Mouse (Mus musculus) hindbrain, embryonic 16.5 days (tissue): Measurements from ENCODE around the gene Ddi1. TPM values are rescaled to one million over a fixed set of nuclear protein-coding genes. Genes with fewer than 3 reads are reported as not detected.
A peak's percentile ranks its signal among the peaks of the same experiment; 100 is the strongest.
"Not testable (repeated sequence)": the region's sequence is repeated elsewhere in the genome, so short reads cannot be mapped to it uniquely, and the experiment has no call there.

Experiments used
- ATAC-seq: fragments of 200-750 bp; cut with Nextera tagmentation; 2 replicates; pipeline ENCODE4 v1.8.0; 2017; ENCODE audit warnings: moderate TSS enrichment, moderate library complexity
- H3K27ac ChIP-seq: fragments of 300-500 bp; sonication (generic); 2 replicates; pipeline ENCODE4 v1.5.1; 2014; ENCODE audit warnings: low read depth, mild to moderate bottlenecking, control low read depth, low read length, moderate library complexity
- H3K27me3 ChIP-seq: fragments of 300-500 bp; sonication (generic); replicated peaks from 2 replicates; pipeline ENCODE4 v1.6.1; 2014; ENCODE audit warnings: low read length; ENCODE audit not compliant: control insufficient read depth, insufficient read depth
- H3K36me3 ChIP-seq: fragments of 300-500 bp; sonication (generic); 2 replicates; pipeline ENCODE4 v1.6.1; 2014; ENCODE audit warnings: mild to moderate bottlenecking, low read length, moderate library complexity, mixed read lengths; ENCODE audit not compliant: control insufficient read depth, insufficient read depth
- H3K4me1 ChIP-seq: fragments of 300-500 bp; sonication (generic); 2 replicates; pipeline ENCODE4 v1.6.1; 2014; ENCODE audit warnings: low read depth, low read length; ENCODE audit not compliant: control insufficient read depth, insufficient read depth
- H3K4me2 ChIP-seq: fragments of 300-500 bp; sonication (generic); 2 replicates; pipeline ENCODE4 v1.6.1; 2014; ENCODE audit warnings: mild to moderate bottlenecking, low read length, control low read depth, moderate library complexity
- H3K4me3 ChIP-seq: fragments of 300-500 bp; sonication (generic); 2 replicates; pipeline ENCODE4 v1.5.1; 2014; ENCODE audit warnings: mild to moderate bottlenecking, low read length, control low read depth, moderate library complexity
- H3K9ac ChIP-seq: fragments of 300-500 bp; sonication (generic); 2 replicates; pipeline ENCODE4 v1.6.1; 2014; ENCODE audit warnings: low read depth, mild to moderate bottlenecking, control low read depth, low read length, moderate library complexity
- H3K9me3 ChIP-seq: fragments of 300-500 bp; sonication (generic); 2 replicates; pipeline ENCODE4 v1.6.1; 2014; ENCODE audit warnings: mild to moderate bottlenecking, low read length, moderate library complexity; ENCODE audit not compliant: control insufficient read depth
- WGBS: fragments of 180-500 bp; shearing (Covaris S2); extraction: QIAGEN DNeasy Blood & Tissue Kit; methylation state at CpG from one replicate; pipeline ENCODE4 v1.1.7; 2014; 5-methylcytosine and 5-hydroxymethylcytosine counted together
- polyA plus RNA-seq: library from polyadenylated mRNA; unstranded; fragments of >200 nt; fragmentation: Nextera tagmentation; extraction: Ambion mirVana; gene quantifications from 2 replicates; pipeline ENCODE4 v1.2.1, GENCODE M21; 2015

Ddi1 gene
- polyA plus RNA-seq, 1 experiment from 2014 or later, result 0.03 TPM

DNA sequence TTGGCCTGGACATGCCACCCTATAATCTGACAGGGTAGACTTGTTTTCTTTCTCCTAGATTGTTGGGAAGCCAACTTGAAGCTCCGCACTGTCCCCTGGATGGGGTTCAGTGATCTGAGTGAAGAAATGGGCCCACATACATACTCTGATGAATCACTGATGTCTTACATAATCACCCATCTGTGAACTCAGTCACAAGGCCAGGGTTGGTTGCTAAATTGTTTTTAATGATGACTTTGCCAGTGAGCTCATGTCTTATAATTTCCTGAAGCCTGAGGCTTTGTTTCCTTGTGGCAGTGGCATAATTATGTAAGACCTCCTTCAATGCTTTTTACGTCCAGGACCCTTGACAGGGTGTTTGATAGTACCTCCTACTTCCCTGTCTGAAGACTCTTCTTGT is 4.8 kb downstream of the Ddi1 start:
- no peak for ATAC-seq
- Histone ChIP-seq H3K27ac (no peak overlapping the region), H3K27me3 (no peaks in the 10 kb centered on the region), H3K4me3 (no peak overlapping the region), H3K36me3 (no peaks in the 10 kb centered on the region), H3K9me3 (no peaks in the 10 kb centered on the region), H3K9ac (no peak overlapping the region), H3K4me1 (no peaks in the 10 kb centered on the region), H3K4me2 (no peak overlapping the region)
- 88% methylated on average over 2 of the region's 2 CpGs for WGBS

DNA sequence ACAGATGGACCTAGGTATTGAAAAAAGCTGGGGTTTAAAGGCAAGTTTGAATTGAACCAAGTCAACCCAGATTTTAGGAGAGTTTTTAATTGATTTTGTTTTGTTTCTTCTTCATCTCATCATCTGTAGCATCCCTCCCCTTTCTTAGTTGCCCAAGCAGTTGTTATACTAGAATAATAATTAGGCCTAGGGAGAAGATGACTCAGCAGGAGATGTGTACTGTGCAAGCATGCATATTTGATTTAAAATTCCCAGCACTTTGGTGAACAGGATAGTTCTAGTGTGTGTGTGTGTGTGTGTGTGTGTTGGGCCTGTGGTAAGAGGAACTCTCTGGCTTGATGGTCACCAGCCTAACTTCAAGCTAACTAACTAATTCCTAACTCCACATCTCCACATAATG is 12.6 kb downstream of the Ddi1 start:
- Histone ChIP-seq H3K27me3 (no peaks in the 10 kb centered on the region), H3K36me3 (no peaks in the 10 kb centered on the region), H3K27ac (no peak overlapping the region), H3K4me3 (no peak overlapping the region), H3K9me3 (no peaks in the 10 kb centered on the region), H3K4me2 (no peak overlapping the region), H3K9ac (no peak overlapping the region), H3K4me1 (no peaks in the 10 kb centered on the region)
- no peak for ATAC-seq

DNA sequence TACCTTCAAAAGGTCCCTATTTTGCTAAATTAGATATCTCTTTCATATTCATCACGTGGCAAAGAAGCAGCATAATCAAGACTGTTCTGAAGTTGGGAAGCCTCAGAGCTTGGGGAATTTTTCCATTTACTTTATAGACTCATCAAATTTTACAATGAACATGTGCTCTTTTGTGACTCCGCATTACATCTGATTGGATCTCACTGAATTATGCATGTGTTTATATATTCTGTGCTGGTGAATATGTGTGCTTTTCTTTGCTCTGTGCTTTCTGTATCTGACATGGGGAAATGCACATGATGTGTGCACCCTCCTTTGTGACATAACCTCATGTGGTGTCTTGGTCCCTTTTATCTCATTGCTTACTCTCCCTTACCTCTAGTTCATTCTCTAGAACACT is 17.7 kb downstream of the Ddi1 start:
- WGBS, result 82% methylated on average over 2 of the region's 2 CpGs
- ATAC-seq, result no peak
- no peak overlapping the region for H3K9ac ChIP-seq
- no peak overlapping the region for H3K27ac ChIP-seq
- no peaks in the 10 kb centered on the region for H3K9me3 ChIP-seq
- H3K4me1 ChIP-seq, result no peaks in the 10 kb centered on the region
- no peaks in the 10 kb centered on the region for H3K36me3 ChIP-seq
- no peak overlapping the region for H3K4me3 ChIP-seq
- H3K27me3 ChIP-seq, result no peaks in the 10 kb centered on the region
- no peak overlapping the region for H3K4me2 ChIP-seq

DNA sequence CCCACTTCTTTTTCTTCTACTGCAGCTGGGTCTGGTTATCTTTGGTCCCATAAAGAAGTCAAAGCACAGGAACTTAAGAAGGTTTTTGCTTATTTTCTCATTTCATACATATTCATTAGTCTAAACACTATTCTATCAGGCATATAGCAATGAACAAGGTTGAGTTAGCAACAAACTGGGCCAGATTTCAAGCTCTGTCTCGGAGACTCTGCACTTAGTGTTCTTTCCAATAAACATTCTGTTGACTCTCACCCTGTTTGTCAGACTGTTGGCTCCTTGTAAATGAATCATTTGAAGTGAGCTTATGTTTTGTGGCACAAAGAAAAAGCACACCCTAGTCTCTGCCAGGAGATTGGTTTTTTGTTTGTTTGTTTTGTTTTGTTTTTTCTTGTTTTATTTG is 19.3 kb downstream of the Ddi1 start:
- WGBS, result 50% methylated on average over 1 of the region's 1 CpGs

DNA sequence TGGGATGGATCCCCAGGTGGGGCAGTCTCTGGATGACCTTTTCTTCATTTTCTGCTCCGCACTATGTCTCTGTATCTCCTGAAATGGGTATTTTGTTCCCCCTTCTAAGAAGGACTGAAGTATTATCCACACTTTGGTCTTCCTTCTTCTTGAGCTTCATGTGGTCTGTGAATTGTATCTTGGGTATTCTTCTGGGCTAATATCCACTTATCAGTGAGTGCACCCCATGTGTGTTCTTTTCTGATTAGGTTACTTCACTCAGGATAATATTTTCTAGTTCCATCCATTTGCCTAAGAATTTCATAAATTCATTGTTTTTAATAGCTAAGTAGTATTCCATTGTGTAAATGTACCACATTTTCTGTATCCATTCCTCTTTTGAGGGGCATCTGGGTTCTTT is 33.7 kb downstream of the Ddi1 start:
- H3K27me3 ChIP-seq, H3K36me3 ChIP-seq, H3K4me3 ChIP-seq, H3K4me2 ChIP-seq, H3K9ac ChIP-seq, ATAC-seq, H3K9me3 ChIP-seq, H3K4me1 ChIP-seq, H3K27ac ChIP-seq: not testable (repeated sequence)
- 95% methylated on average over 1 of the region's 1 CpGs for WGBS

More for the DNA sequence above, 19.3 kb downstream of the Ddi1 start:
- H3K9me3 ChIP-seq, result no peaks in the 10 kb centered on the region
- ATAC-seq, result peak; percentile 91
- H3K27ac ChIP-seq, result no peak overlapping the region
- no peak overlapping the region for H3K9ac ChIP-seq
- no peak overlapping the region for H3K4me3 ChIP-seq
- no peaks in the 10 kb centered on the region for H3K36me3 ChIP-seq
- no peak overlapping the region for H3K4me2 ChIP-seq
- no peaks in the 10 kb centered on the region for H3K4me1 ChIP-seq
- H3K27me3 ChIP-seq, result no peaks in the 10 kb centered on the region

DNA sequence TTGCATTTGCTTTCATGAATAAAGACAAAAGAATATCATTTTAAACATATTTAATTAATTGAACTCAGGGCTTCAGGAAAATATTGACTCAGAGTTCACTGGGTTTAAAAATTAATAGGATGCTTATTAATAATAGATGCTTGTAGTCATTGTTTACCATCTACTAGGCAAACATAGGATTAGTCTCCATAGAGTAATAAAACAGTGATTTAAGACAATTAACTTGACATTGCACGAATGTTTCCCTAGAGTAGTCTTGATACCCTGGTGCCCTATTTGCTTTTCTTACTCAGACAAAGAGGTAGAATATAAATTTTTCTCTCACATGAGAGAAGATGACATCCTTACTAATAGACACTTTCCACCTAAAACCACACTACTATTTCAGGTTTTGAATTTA is 52.1 kb downstream of the Ddi1 start:
- H3K9me3 ChIP-seq, result no peaks in the 10 kb centered on the region
- no peak overlapping the region for H3K27ac ChIP-seq
- no peaks in the 10 kb centered on the region for H3K4me1 ChIP-seq
- H3K4me3 ChIP-seq, result no peak overlapping the region
- no peak overlapping the region for H3K9ac ChIP-seq
- WGBS, result 43% methylated on average over 1 of the region's 1 CpGs
- no peaks in the 10 kb centered on the region for H3K36me3 ChIP-seq
- H3K27me3 ChIP-seq, result no peaks in the 10 kb centered on the region
- H3K4me2 ChIP-seq, result no peak overlapping the region
- ATAC-seq, result no peak

DNA sequence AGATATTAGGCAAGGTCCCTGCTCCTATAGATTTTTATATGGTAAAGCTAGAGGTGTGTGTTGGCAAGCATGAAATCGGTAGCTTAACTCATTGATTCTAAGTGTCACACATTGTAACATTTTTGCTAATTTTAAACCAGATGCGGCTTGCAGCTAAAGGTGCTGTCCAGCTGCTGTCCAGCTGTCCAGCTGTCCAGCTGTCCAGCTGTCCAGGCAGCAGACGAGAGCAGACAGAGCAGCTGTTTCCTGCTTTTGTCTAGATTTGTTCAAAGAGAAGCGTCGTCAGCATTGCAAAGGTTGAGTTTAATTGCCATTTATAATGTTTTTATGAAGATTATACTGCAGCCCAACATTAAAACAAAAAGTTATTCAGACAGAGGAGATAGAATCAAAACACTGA is 56.8 kb downstream of the Ddi1 start:
- WGBS, result 70% methylated on average over 5 of the region's 5 CpGs
- Histone ChIP-seq H3K9me3 (no peaks in the 10 kb centered on the region), H3K9ac (no peak overlapping the region), H3K36me3 (no peaks in the 10 kb centered on the region), H3K4me1 (no peaks in the 10 kb centered on the region), H3K4me2 (no peak overlapping the region), H3K27ac (no peak overlapping the region), H3K27me3 (no peaks in the 10 kb centered on the region), H3K4me3 (no peak overlapping the region)
- no peak for ATAC-seq

Other genes starting within 250 kb of the Ddi1 start
- 4.8 and 5.3 TPM in 2 replicates for gene Pdgfd, start 101.3 kb downstream of the Ddi1 start, polyA plus RNA-seq